Comparison of ENCODE assay signal across 23 mouse cellular contexts in genomic region chr6:100086807-100087206, GRCm38 (mm10).
"Had no signal": no experiment of that assay in that cellular context is flagged by ENCODE, and none has a peak within 500 bp of the region (broad histone marks: within the 10 kb centered on the region; RNA-seq: fewer than 3 reads in every experiment).

No protein-coding gene starts in this region.

- H3K27me3 ChIP-seq: lung, embryonic 15.5 days; midbrain, embryonic 15.5 days; neural tube, embryonic 12.5 days; stomach, embryonic 15.5 days had no signal

- H3K9me3 ChIP-seq: kidney, embryonic 15.5 days; limb, embryonic 10.5 days; liver, embryonic 12.5 days; liver, embryonic 15.5 days; lung, embryonic 15.5 days; midbrain, embryonic 15.5 days; stomach, embryonic 15.5 days had no signal

- H3K27ac ChIP-seq: kidney, embryonic 15.5 days; limb, embryonic 10.5 days; limb, embryonic 13.5 days; liver, embryonic 12.5 days; liver, embryonic 15.5 days; lung, embryonic 15.5 days; midbrain, embryonic 12.5 days; midbrain, embryonic 15.5 days; neural tube, embryonic 12.5 days; neural tube, embryonic 15.5 days; stomach, embryonic 15.5 days had no signal

- H3K36me3 ChIP-seq: kidney, embryonic 15.5 days; limb, embryonic 10.5 days; limb, embryonic 13.5 days; liver, embryonic 12.5 days; liver, embryonic 15.5 days; lung, embryonic 15.5 days; midbrain, embryonic 12.5 days; midbrain, embryonic 15.5 days; neural tube, embryonic 12.5 days; neural tube, embryonic 15.5 days; stomach, embryonic 15.5 days had no signal

- H3K4me2 ChIP-seq: kidney, embryonic 15.5 days; limb, embryonic 13.5 days; liver, embryonic 12.5 days; liver, embryonic 15.5 days; lung, embryonic 15.5 days; midbrain, embryonic 12.5 days; midbrain, embryonic 15.5 days; neural tube, embryonic 12.5 days; neural tube, embryonic 15.5 days; stomach, embryonic 15.5 days had no signal

- H3K9ac ChIP-seq: kidney, embryonic 15.5 days; limb, embryonic 13.5 days; liver, embryonic 12.5 days; liver, embryonic 15.5 days; lung, embryonic 15.5 days; midbrain, embryonic 12.5 days; midbrain, embryonic 15.5 days; neural tube, embryonic 12.5 days; neural tube, embryonic 15.5 days; stomach, embryonic 15.5 days had no signal

- H3K4me3 ChIP-seq: kidney, embryonic 15.5 days; limb, embryonic 10.5 days; limb, embryonic 13.5 days; liver, embryonic 12.5 days; liver, embryonic 15.5 days; lung, embryonic 15.5 days; megakaryocyte, embryonic 14.5 days; midbrain, embryonic 12.5 days; midbrain, embryonic 15.5 days; neural tube, embryonic 12.5 days; neural tube, embryonic 15.5 days; stomach, embryonic 15.5 days had no signal

- ATAC-seq: liver, embryonic 12.5 days; midbrain, embryonic 15.5 days had no signal

- DNase-seq: kidney, adult 8-10 months; kidney, postnatal 10 days; kidney, postnatal 36 days; liver; lung, adult 18-20 months; lung, postnatal 10 days; lung, postnatal 36 days; right cerebral cortex, adult 18-20 months; right cerebral cortex, postnatal 14 days; right cerebral cortex, postnatal 4 days; thymus, postnatal 36 days had no signal

- H3K4me1 ChIP-seq: limb, embryonic 10.5 days; liver, embryonic 12.5 days; liver, embryonic 15.5 days; lung, embryonic 15.5 days; megakaryocyte, embryonic 14.5 days; midbrain, embryonic 12.5 days; midbrain, embryonic 15.5 days; neural tube, embryonic 12.5 days; neural tube, embryonic 15.5 days; stomach, embryonic 15.5 days had no signal
